Mouse (Mus musculus) stomach, postnatal 0 days (tissue): ENCODE results near the gene Tcerg1l. TPM values are rescaled to one million over a fixed set of nuclear protein-coding genes. Genes with fewer than 3 reads are reported as not detected.
A peak's percentile ranks its signal among the peaks of the same experiment; 100 is the strongest.

ENCODE experiments used
- ATAC-seq: fragments of 200-750 bp; cut with Nextera tagmentation; 2 replicates; pipeline ENCODE4 v1.8.0; 2017; ENCODE audit not compliant: low FRiP score, low TSS enrichment
- DNase-seq: peaks from one replicate; pipeline ENCODE4 v3.0.0-alpha.2; 2016; ENCODE audit warnings: low spot score
- H3K27ac ChIP-seq: fragments of 300-500 bp; sonication (generic); replicated peaks from 2 replicates; pipeline ENCODE4 v1.5.1; 2014; ENCODE audit warnings: mild to moderate bottlenecking, control low read depth
- H3K27me3 ChIP-seq: fragments of 300-500 bp; sonication (generic); 2 replicates; pipeline ENCODE4 v1.6.1; 2014; ENCODE audit warnings: low read length; ENCODE audit not compliant: control insufficient read depth, insufficient read depth
- H3K36me3 ChIP-seq: fragments of 300-500 bp; sonication (generic); 2 replicates; pipeline ENCODE4 v1.6.1; 2014; ENCODE audit warnings: low read length, mixed read lengths; ENCODE audit not compliant: control insufficient read depth, insufficient read depth
- H3K4me1 ChIP-seq: fragments of 300-500 bp; sonication (generic); replicated peaks from 2 replicates; pipeline ENCODE4 v1.6.1; 2014; ENCODE audit warnings: antibody characterized with exemption; ENCODE audit not compliant: control insufficient read depth, insufficient read depth
- H3K4me2 ChIP-seq: fragments of 300-500 bp; sonication (generic); replicated peaks from 2 replicates; pipeline ENCODE4 v1.6.1; 2014; ENCODE audit warnings: low read depth, mild to moderate bottlenecking, control low read depth, moderate library complexity
- H3K4me3 ChIP-seq: fragments of 300-500 bp; sonication (generic); 2 replicates; pipeline ENCODE4 v1.5.1; 2014; ENCODE audit warnings: low read depth, low read length, control low read depth
- H3K9ac ChIP-seq: fragments of 300-500 bp; sonication (generic); 2 replicates; pipeline ENCODE4 v1.6.1; 2014; ENCODE audit warnings: mild to moderate bottlenecking, low read length, control low read depth, mixed read lengths
- H3K9me3 ChIP-seq: fragments of 300-500 bp; sonication (generic); 2 replicates; pipeline ENCODE4 v1.6.1; 2016; ENCODE audit warnings: low read length; ENCODE audit not compliant: control insufficient read depth
- CTCF ChIP-seq: IDR thresholded peaks from 2 replicates; pipeline ENCODE4 v1.5.1; 2016; ENCODE audit warnings: antibody characterized with exemption, low read depth, mild to moderate bottlenecking, moderate library complexity
- EP300 ChIP-seq: optimal IDR thresholded peaks from 2 replicates; pipeline ENCODE3; 2016; ENCODE audit warnings: antibody characterized with exemption
- WGBS: fragments of 180-500 bp; shearing (Covaris S2); extraction: QIAGEN DNeasy Blood & Tissue Kit; methylation state at CpG from one replicate; pipeline ENCODE4 v1.1.7; 2014; 5-methylcytosine and 5-hydroxymethylcytosine counted together
- polyA plus RNA-seq: library from polyadenylated mRNA; unstranded; fragments of >200 nt; fragmentation: Nextera tagmentation; extraction: Ambion mirVana; gene quantifications from 2 replicates; pipeline ENCODE4 v1.2.1, GENCODE M21; 2015

Tcerg1l gene
- polyA plus RNA-seq, 1 experiment from 2014 or later: 0.19 TPM

- WGBS: 8% methylated on average over 3 of the region's 3 CpGs
- Histone ChIP-seq H3K27ac (no peak overlapping the region), H3K4me3 (no peak overlapping the region), H3K4me1 (no peaks in the 10 kb centered on the region), H3K4me2 (no peak overlapping the region), H3K9me3 (no peaks in the 10 kb centered on the region), H3K36me3 (no peaks in the 10 kb centered on the region), H3K27me3 (no peaks in the 10 kb centered on the region), H3K9ac (no peak overlapping the region)
- ATAC-seq: no peak
- TF ChIP-seq EP300 (no peak), CTCF (no peak)
- no peak for DNase-seq
Observed at GRCm38 (mm10) chr7:138427441-138427840, 29.9 kb upstream of the Tcerg1l start.

DNA sequence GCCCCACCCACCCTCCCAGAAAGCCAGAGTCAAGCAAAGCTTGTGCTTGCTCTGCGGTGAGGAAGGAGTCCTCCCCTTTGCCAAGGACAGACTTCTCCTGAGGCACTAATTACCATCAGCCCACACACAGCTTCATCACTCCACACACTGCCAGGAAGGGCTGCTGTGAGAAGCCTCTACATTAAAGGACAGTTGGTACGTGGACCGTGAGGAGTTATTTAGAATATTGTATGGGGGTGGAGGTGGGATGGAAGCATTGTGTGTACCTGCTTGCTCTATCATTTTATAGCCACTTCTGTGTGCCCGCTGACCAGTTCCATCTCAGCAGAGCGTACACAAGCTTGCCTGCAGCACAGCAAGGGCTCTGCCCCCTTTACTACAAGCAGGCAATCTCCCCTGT is 16.0 kb upstream of the Tcerg1l start:
- WGBS: 75% methylated on average over 5 of the region's 5 CpGs
- TF ChIP-seq EP300 (no peak), CTCF (no peak)
- Histone ChIP-seq H3K36me3 (no peaks in the 10 kb centered on the region), H3K4me3 (no peak overlapping the region), H3K9me3 (no peaks in the 10 kb centered on the region), H3K9ac (no peak overlapping the region), H3K27ac (no peak overlapping the region), H3K4me1 (no peaks in the 10 kb centered on the region), H3K4me2 (no peak overlapping the region), H3K27me3 (no peaks in the 10 kb centered on the region)
- DNase-seq (no peak), ATAC-seq (no peak)

DNA sequence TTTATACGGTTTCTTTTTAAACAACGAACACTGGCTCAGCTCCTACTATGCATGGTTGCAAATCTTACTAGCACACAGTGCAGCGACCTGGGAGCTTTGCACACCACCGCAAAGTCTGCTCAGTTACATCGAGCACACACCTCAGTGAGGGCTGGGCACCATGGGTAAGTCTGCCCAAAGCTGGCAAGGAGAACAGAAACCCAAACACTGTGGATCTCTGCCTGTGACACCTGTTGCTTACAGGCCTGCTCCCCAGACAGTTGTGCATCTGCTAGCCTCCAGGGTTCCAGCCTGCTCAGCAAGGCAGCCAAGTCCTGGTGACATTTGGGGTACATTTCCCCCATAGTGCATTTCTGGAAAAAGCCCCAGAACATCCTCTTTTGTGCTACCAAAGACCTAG is 4.1 kb upstream of the Tcerg1l start:
- no peak overlapping the region for H3K4me3 ChIP-seq
- no peak overlapping the region for H3K4me2 ChIP-seq
- H3K27me3 ChIP-seq: peaks cover 9% of the 10 kb centered on the region; the same call in 1 of the 2 replicates
- H3K9me3 ChIP-seq: no peaks in the 10 kb centered on the region
- no peak for ATAC-seq
- no peaks in the 10 kb centered on the region for H3K36me3 ChIP-seq
- WGBS: 84% methylated on average over 5 of the region's 5 CpGs
- H3K27ac ChIP-seq: no peak overlapping the region
- peaks cover 3% of the 10 kb centered on the region; the same call in 1 of the 2 replicates for H3K4me1 ChIP-seq
- no peak for DNase-seq
- TF ChIP-seq EP300: no peak
- no peak for TF ChIP-seq CTCF
- no peak overlapping the region for H3K9ac ChIP-seq

DNA sequence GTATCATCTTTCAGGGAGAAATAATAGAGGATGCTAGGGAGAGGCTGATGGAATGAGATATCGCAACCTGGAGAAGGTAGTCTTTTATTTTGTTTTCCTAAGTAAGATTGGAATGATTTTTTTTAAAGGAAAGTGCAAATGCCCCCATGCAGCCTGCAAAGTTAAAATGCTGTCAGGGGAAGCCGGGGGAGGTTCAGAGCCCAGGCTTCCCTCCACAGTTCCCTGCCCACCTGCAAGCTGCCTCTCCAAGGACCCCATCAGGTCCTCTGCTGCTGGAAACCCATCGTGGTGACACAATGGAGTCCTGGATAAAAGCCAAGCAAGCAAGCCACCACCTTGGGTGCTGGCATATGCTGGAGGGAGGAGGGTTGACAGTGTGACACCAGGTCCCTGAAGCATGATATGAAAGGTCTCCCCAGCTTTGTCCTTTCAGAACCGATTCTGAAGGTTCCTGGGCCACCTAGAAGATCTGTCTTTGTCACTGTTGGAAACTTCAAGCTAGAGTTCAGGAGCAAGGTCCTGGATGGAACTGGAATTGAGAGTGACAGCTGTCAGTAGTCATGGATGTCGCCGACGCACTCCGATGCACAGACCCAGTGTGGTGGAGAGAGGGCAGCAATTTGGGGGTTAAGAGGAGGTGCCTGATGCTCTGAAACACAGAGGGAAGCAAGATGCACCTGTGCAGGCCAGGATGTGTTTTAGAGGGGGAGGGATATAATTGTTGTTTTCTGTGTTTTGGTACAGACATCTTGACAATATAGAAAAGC is 3.2 kb upstream of the Tcerg1l start:
- Histone ChIP-seq H3K4me3 (no peak overlapping the region), H3K9ac (no peak overlapping the region), H3K27ac (no peak overlapping the region), H3K9me3 (no peaks in the 10 kb centered on the region), H3K4me1 (peaks cover 3% of the 10 kb centered on the region; the same call in 1 of the 2 replicates), H3K4me2 (no peak overlapping the region), H3K27me3 (peaks cover 9% of the 10 kb centered on the region; the same call in 1 of the 2 replicates), H3K36me3 (no peaks in the 10 kb centered on the region)
- DNase-seq (no peak), ATAC-seq (no peak)
- TF ChIP-seq EP300 (no peak), CTCF (no peak)
- 79% methylated on average over 8 of the region's 8 CpGs for WGBS

DNA sequence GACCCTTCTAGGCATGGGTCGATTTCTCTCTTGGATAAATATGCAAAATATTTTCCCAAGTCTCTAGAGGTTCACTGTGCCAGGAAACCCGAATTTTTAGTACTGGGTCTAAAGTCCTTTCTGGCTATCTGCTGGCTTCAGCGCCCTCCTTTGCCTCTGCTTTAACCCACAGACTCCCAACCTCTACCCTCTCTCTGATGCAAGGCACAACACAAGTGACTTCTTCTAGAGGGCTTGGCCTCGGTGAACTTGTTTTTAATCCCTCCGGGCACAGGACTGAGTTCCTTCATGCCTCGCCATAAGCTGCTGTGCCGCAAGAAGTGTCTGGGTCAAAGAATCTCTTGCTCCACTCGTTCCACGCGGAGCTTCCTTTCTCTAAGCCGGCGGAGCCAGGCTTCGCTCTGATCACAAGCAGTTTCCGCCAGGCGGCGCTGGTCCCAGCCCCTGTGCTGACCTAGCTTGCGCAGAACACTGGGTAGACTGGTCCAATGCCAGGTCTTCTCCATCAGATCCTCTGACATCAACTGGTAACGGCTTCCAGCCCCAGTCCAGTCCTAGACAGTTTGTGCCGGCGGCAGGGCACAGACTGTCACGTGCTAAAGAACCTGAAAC is 758 bp upstream of the Tcerg1l start:
- H3K4me3 ChIP-seq: no peak overlapping the region
- H3K4me2 ChIP-seq: peak overlapping the region; percentile 60
- WGBS: 3% methylated on average over 21 of the region's 21 CpGs
- ATAC-seq (0 out of 2 replicates have a peak, but pooled peaks have one; percentile 29), DNase-seq (peak; percentile 50)
- H3K4me1 ChIP-seq: peaks cover 3% of the 10 kb centered on the region; the same call in 1 of the 2 replicates
- H3K9ac ChIP-seq: no peak overlapping the region
- no peak overlapping the region for H3K27ac ChIP-seq
- peaks cover 9% of the 10 kb centered on the region; the same call in 1 of the 2 replicates for H3K27me3 ChIP-seq
- peak; percentile 75 for TF ChIP-seq CTCF
- TF ChIP-seq EP300: no peak
- H3K36me3 ChIP-seq: no peaks in the 10 kb centered on the region
- no peaks in the 10 kb centered on the region for H3K9me3 ChIP-seq
